In genomic region chr11:98972215-98972614, GRCm38 (mm10) we compare ENCODE assay signal across 8 mouse cellular contexts. TPM values are rescaled to one million over a fixed set of nuclear protein-coding genes. Genes with fewer than 3 reads are reported as not detected.
DNase-seq lines count a peak whose midpoint lies in the region; ATAC-seq lines count a peak whose summit lies in the region.

No protein-coding gene starts in this region.

- WGBS in forebrain, embryonic 11.5 days = 52% methylated on average over 9 of the region's 9 CpGs
- WGBS in forebrain, embryonic 15.5 days = 53% methylated on average over 9 of the region's 9 CpGs
- WGBS in embryonic facial prominence, embryonic 14.5 days = 50% methylated on average over 9 of the region's 9 CpGs

- DNase-seq in forebrain, embryonic 11.5 days (ENCODE audit: low spot score) = peak; percentile 90
- peak; percentile 83 for DNase-seq in adrenal gland, postnatal 25 days
- no peak for DNase-seq in embryonic facial prominence, embryonic 14.5 days (ENCODE audit: low spot score)
- DNase-seq in heart, postnatal 25 days (ENCODE audit: low spot score) = peak; percentile 63
- peak; percentile 51 to 89 for DNase-seq in left cerebral cortex, adult 8-10 months (ENCODE audit: low spot score in 2 of 2)
- peak; percentile 80 for DNase-seq in mesoderm, embryonic 11.5 days (ENCODE audit: low read depth, low spot score)
- DNase-seq in spleen, postnatal 10 days (ENCODE audit: low spot score in 2 of 2) = peak; percentile 78 to 90

- H3K4me3 ChIP-seq in forebrain, embryonic 11.5 days (ENCODE audit: low read depth, low read length) = no peak overlapping the region
- H3K4me3 ChIP-seq in forebrain, embryonic 15.5 days = no peak overlapping the region
- H3K4me3 ChIP-seq in embryonic facial prominence, embryonic 14.5 days (ENCODE audit: low read depth, low read length) = no peak overlapping the region

- peak; percentile 10; the same call in 1 of the 2 replicates for ATAC-seq in forebrain, embryonic 11.5 days (replicated peaks; ENCODE audit: low FRiP score)
- ATAC-seq in forebrain, embryonic 15.5 days (replicated peaks) = no peak; the same call in 1 of the 2 replicates
- ATAC-seq in embryonic facial prominence, embryonic 14.5 days (ENCODE audit: low read depth) = peak; percentile 16; the same call in 1 of the 2 replicates

- H3K27me3 ChIP-seq in forebrain, embryonic 11.5 days (ENCODE audit: control insufficient read depth, insufficient read depth, low read length) = no peaks in the 10 kb centered on the region
- H3K27me3 ChIP-seq in forebrain, embryonic 15.5 days = no peaks in the 10 kb centered on the region
- H3K27me3 ChIP-seq in embryonic facial prominence, embryonic 14.5 days (replicated peaks; ENCODE audit: control insufficient read depth, insufficient read depth, low read length) = no peaks in the 10 kb centered on the region

- no peaks in the 10 kb centered on the region for H3K9me3 ChIP-seq in forebrain, embryonic 11.5 days (ENCODE audit: control insufficient read depth, low read length)
- no peaks in the 10 kb centered on the region for H3K9me3 ChIP-seq in forebrain, embryonic 15.5 days
- no peaks in the 10 kb centered on the region for H3K9me3 ChIP-seq in embryonic facial prominence, embryonic 14.5 days (ENCODE audit: control insufficient read depth, low read length)

- intact Hi-C loops in heart, postnatal 25 days (cut with DNase I) = loop anchor here (1.0 to 5.0 kb wide), 3 partner anchors 39 to 110 kb away; partner anchors contain the start of gene Wipf2

- no peak overlapping the region for H3K27ac ChIP-seq in forebrain, embryonic 11.5 days (ENCODE audit: low read depth, low read length)
- no peak overlapping the region for H3K27ac ChIP-seq in forebrain, embryonic 15.5 days (replicated peaks)
- H3K27ac ChIP-seq in embryonic facial prominence, embryonic 14.5 days (replicated peaks; ENCODE audit: low read depth, low read length) = no peak overlapping the region

- peaks cover 38% of the 10 kb centered on the region for H3K4me1 ChIP-seq in forebrain, embryonic 11.5 days (replicated peaks; ENCODE audit: control insufficient read depth, insufficient read depth, low read length)
- H3K4me1 ChIP-seq in forebrain, embryonic 15.5 days = peaks cover 49% of the 10 kb centered on the region
- peaks cover 38% of the 10 kb centered on the region for H3K4me1 ChIP-seq in embryonic facial prominence, embryonic 14.5 days (ENCODE audit: control insufficient read depth, insufficient read depth, low read length)

- no peaks in the 10 kb centered on the region; the same call in 1 of the 2 replicates for H3K36me3 ChIP-seq in forebrain, embryonic 11.5 days (ENCODE audit: control insufficient read depth, insufficient read depth, low read length)
- H3K36me3 ChIP-seq in forebrain, embryonic 15.5 days = 0 out of 2 replicates have a peak, but pooled peaks cover 5% of the 10 kb centered on the region
- H3K36me3 ChIP-seq in embryonic facial prominence, embryonic 14.5 days (ENCODE audit: control insufficient read depth, insufficient read depth, low read length) = peaks cover 82% of the 10 kb centered on the region

- H3K9ac ChIP-seq in forebrain, embryonic 11.5 days (ENCODE audit: low read length) = no peak overlapping the region
- H3K9ac ChIP-seq in forebrain, embryonic 15.5 days (replicated peaks) = no peak overlapping the region
- H3K9ac ChIP-seq in embryonic facial prominence, embryonic 14.5 days (ENCODE audit: low read depth, low read length) = no peak overlapping the region

- no peak overlapping the region for H3K4me2 ChIP-seq in forebrain, embryonic 11.5 days (ENCODE audit: low read depth, low read length, severe bottlenecking)
- H3K4me2 ChIP-seq in forebrain, embryonic 15.5 days (replicated peaks) = no peak overlapping the region
- no peak overlapping the region for H3K4me2 ChIP-seq in embryonic facial prominence, embryonic 14.5 days (ENCODE audit: low read depth, low read length)

RNA-seq across cellular contexts. Expression of gene Gjd3, which starts 10.6 kb away (rescaled TPM):
- polyA plus RNA-seq in forebrain, embryonic 11.5 days (2014; fragmentation: Nextera tagmentation; extraction: Ambion mirVana) = 0.23 TPM in 1 of 2 replicates, not detected in the other
- 0.62 and 0.84 TPM in 2 replicates for polyA plus RNA-seq in forebrain, embryonic 15.5 days (2015; fragmentation: Nextera tagmentation; extraction: Ambion mirVana)
- not detected in 2 replicates for total RNA-seq in adrenal gland, postnatal 25 days (2021)
- polyA plus RNA-seq in embryonic facial prominence, embryonic 14.5 days (2014; fragmentation: Nextera tagmentation; extraction: Ambion mirVana) = 0.34 and 0.56 TPM in 2 replicates
- 1 to 10 TPM in 1 of 2 experiments, under 1 TPM in 1; 0.52 to 1.1 TPM for total RNA-seq in heart, postnatal 25 days (2021)
- total RNA-seq in left cerebral cortex, adult 8-10 months (2022) = 1 to 10 TPM; 1.2 to 1.8 (median 1.4) TPM

RNA-seq across cellular contexts. Expression of gene Rara, which starts 44.6 kb away (rescaled TPM):
- 23.3 and 25.2 TPM in 2 replicates for polyA plus RNA-seq in forebrain, embryonic 11.5 days (2014; fragmentation: Nextera tagmentation; extraction: Ambion mirVana)
- 9.2 and 9.9 TPM in 2 replicates for polyA plus RNA-seq in forebrain, embryonic 15.5 days (2015; fragmentation: Nextera tagmentation; extraction: Ambion mirVana)
- total RNA-seq in adrenal gland, postnatal 25 days (2021) = 21.8 and 27.7 TPM in 2 replicates
- polyA plus RNA-seq in embryonic facial prominence, embryonic 14.5 days (2014; fragmentation: Nextera tagmentation; extraction: Ambion mirVana) = 46.4 and 50.3 TPM in 2 replicates
- 10 to 100 TPM; 11.8 TPM for total RNA-seq in heart, postnatal 25 days (2021)
- total RNA-seq in left cerebral cortex, adult 8-10 months (2022) = 10 to 100 TPM; 11.1 to 11.7 (median 11.4) TPM

RNA-seq across cellular contexts. Expression of gene Top2a, which starts 51.8 kb away (rescaled TPM):
- polyA plus RNA-seq in forebrain, embryonic 11.5 days (2014; fragmentation: Nextera tagmentation; extraction: Ambion mirVana) = 446 and 476 TPM in 2 replicates
- polyA plus RNA-seq in forebrain, embryonic 15.5 days (2015; fragmentation: Nextera tagmentation; extraction: Ambion mirVana) = 126 and 141 TPM in 2 replicates
- 28.2 and 39.3 TPM in 2 replicates for total RNA-seq in adrenal gland, postnatal 25 days (2021)
- 181 and 201 TPM in 2 replicates for polyA plus RNA-seq in embryonic facial prominence, embryonic 14.5 days (2014; fragmentation: Nextera tagmentation; extraction: Ambion mirVana)
- total RNA-seq in heart, postnatal 25 days (2021) = 1 to 10 TPM; 4.2 to 4.6 TPM
- total RNA-seq in left cerebral cortex, adult 8-10 months (2022) = 1 to 10 TPM in 3 of 4 experiments, under 1 TPM in 1; 0.94 to 2.5 (median 1.4) TPM
